12 mouse cellular contexts compared by ENCODE assay signal in the genomic region with DNA sequence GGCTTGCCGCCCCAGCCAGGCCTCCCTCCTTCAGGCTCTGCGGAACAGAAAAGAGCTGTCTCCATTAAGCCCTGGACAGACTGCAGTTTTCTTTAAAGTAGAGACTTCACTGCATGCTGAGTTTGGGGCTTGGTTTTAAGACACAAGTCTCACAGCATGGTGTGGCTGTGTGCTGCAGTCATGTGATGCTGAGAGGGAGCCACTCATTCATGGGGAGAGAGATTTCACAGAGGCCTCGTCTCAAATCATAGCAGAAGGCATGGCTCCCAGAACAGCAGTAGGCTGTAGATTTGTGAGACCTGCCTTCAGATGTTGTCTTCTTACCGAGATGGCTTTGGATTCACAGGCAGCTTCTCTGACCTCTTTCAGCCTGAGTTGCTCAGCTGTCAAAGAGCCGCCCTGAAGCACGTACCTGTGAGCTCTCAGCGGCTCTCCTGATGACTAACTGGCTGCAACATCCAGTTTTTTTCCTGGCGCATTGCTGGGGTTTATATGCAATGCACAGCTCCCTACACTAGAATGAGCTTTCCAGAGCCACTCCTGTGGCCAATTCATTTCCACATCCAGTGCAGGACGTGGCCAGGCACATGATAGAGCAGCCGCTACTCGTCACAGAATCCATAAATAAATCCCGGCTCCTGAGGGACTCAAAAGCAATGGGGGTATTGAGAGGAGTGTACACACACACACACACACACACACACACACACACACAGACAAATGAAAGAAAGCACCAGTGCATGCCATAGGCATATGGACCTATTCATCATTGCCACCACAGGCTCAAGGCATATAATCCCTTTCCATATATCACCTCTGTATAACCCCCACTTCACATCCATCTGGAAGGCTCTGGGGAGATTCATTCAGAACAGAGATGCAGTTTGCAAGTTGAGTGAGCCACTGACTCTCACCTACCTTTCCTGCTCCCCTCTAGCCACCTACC. TPM values are rescaled to one million over a fixed set of nuclear protein-coding genes. Genes with fewer than 3 reads are reported as not detected.
A peak's percentile ranks its signal among the peaks of the same experiment; 100 is the strongest.
DNase-seq lines count a peak whose midpoint lies in the region; ATAC-seq and TF ChIP-seq lines count a peak whose summit lies in the region.
"Had no signal": no experiment of that assay in that cellular context is flagged by ENCODE, and none has a peak within 500 bp of the region (broad histone marks: within the 10 kb centered on the region; RNA-seq: fewer than 3 reads in every experiment).

No protein-coding gene starts in this region.

- H3K4me2 ChIP-seq in forebrain, embryonic 11.5 days (ENCODE audit: low read depth, low read length, severe bottlenecking), result no peak overlapping the region
- no peak overlapping the region for H3K4me2 ChIP-seq in midbrain, embryonic 14.5 days (ENCODE audit: low read length)
- H3K4me2 ChIP-seq: embryonic facial prominence, embryonic 13.5 days had no signal

- WGBS in forebrain, embryonic 10.5 days, result 64% methylated on average over 12 of the region's 12 CpGs
- WGBS in forebrain, embryonic 11.5 days, result 60% methylated on average over 12 of the region's 12 CpGs
- WGBS in midbrain, embryonic 14.5 days, result 37% methylated on average over 12 of the region's 12 CpGs
- 53% methylated on average over 12 of the region's 12 CpGs for WGBS in kidney, adult 2 months

- 0 out of 2 replicates have a peak overlapping the region, but pooled peaks have one; percentile 20 for H3K27ac ChIP-seq in forebrain, embryonic 10.5 days
- H3K27ac ChIP-seq in forebrain, embryonic 11.5 days (ENCODE audit: low read depth, low read length), result no peak overlapping the region
- peak overlapping the region; percentile 62 for H3K27ac ChIP-seq in midbrain, embryonic 14.5 days (replicated peaks; ENCODE audit: low read depth, low read length)
- no peak overlapping the region for H3K27ac ChIP-seq in kidney, adult 2 months (ENCODE audit: insufficient read depth, low read depth, low read length)
- H3K27ac ChIP-seq: embryonic facial prominence, embryonic 13.5 days had no signal

- no peak overlapping the region for H3K4me3 ChIP-seq in forebrain, embryonic 10.5 days
- H3K4me3 ChIP-seq in forebrain, embryonic 11.5 days (ENCODE audit: low read depth, low read length), result no peak overlapping the region
- no peak overlapping the region for H3K4me3 ChIP-seq in midbrain, embryonic 14.5 days (replicated peaks; ENCODE audit: low read depth, low read length)
- no peak overlapping the region for H3K4me3 ChIP-seq in kidney, adult 2 months (ENCODE audit: insufficient read depth, low read depth, low read length)
- H3K4me3 ChIP-seq: embryonic facial prominence, embryonic 13.5 days had no signal

- no peak for ATAC-seq in forebrain, embryonic 11.5 days (replicated peaks; ENCODE audit: low FRiP score)
- ATAC-seq in midbrain, embryonic 14.5 days (ENCODE audit: low FRiP score, low TSS enrichment), result 0 out of 2 replicates have a peak, but pooled peaks have one; percentile 35
- ATAC-seq: liver, postnatal 0 days had no signal

- H3K27me3 ChIP-seq in forebrain, embryonic 10.5 days (ENCODE audit: poor library complexity, severe bottlenecking), result no peaks in the 10 kb centered on the region
- no peaks in the 10 kb centered on the region for H3K27me3 ChIP-seq in forebrain, embryonic 11.5 days (ENCODE audit: control insufficient read depth, insufficient read depth, low read length)
- no peaks in the 10 kb centered on the region for H3K27me3 ChIP-seq in midbrain, embryonic 14.5 days (ENCODE audit: control insufficient read depth, insufficient read depth, low read length)
- no peaks in the 10 kb centered on the region for H3K27me3 ChIP-seq in kidney, adult 2 months (replicated peaks; ENCODE audit: control insufficient read depth, insufficient read depth, low read length)

- H3K36me3 ChIP-seq in forebrain, embryonic 10.5 days (replicated peaks), result no peaks in the 10 kb centered on the region
- H3K36me3 ChIP-seq in forebrain, embryonic 11.5 days (ENCODE audit: control insufficient read depth, insufficient read depth, low read length), result no peaks in the 10 kb centered on the region
- no peaks in the 10 kb centered on the region for H3K36me3 ChIP-seq in midbrain, embryonic 14.5 days (ENCODE audit: control insufficient read depth, insufficient read depth, low read length)
- H3K36me3 ChIP-seq in kidney, adult 2 months (ENCODE audit: control insufficient read depth, insufficient read depth, low read length), result no peaks in the 10 kb centered on the region
- H3K36me3 ChIP-seq: embryonic facial prominence, embryonic 13.5 days had no signal

- TF ChIP-seq CTCF in kidney, adult 2 months (conservative IDR thresholded peaks at IDR 0.05; ENCODE audit: insufficient read depth, insufficient read length, low read depth, low read length), result no peak

- no peaks in the 10 kb centered on the region for H3K9me3 ChIP-seq in forebrain, embryonic 10.5 days
- H3K9me3 ChIP-seq in forebrain, embryonic 11.5 days (ENCODE audit: control insufficient read depth, low read length), result no peaks in the 10 kb centered on the region
- no peaks in the 10 kb centered on the region for H3K9me3 ChIP-seq in midbrain, embryonic 14.5 days (ENCODE audit: control insufficient read depth, low read length)
- H3K9me3 ChIP-seq: embryonic facial prominence, embryonic 13.5 days had no signal

- TF ChIP-seq POLR2A in kidney, adult 2 months (IDR thresholded peaks at IDR 0.05; ENCODE audit: low read depth, low read length), result no peak

- H3K9ac ChIP-seq in forebrain, embryonic 11.5 days (ENCODE audit: low read length), result no peak overlapping the region
- no peak overlapping the region for H3K9ac ChIP-seq in midbrain, embryonic 14.5 days (replicated peaks; ENCODE audit: low read length)
- H3K9ac ChIP-seq: embryonic facial prominence, embryonic 13.5 days; liver, postnatal 0 days had no signal

- no peak for DNase-seq in forebrain, embryonic 10.5 days (ENCODE audit: extremely low spot score, low spot score)
- DNase-seq in forebrain, embryonic 11.5 days (ENCODE audit: low spot score), result no peak
- peak; percentile 28 for DNase-seq in right cerebral cortex, postnatal 4 days
- no peak for DNase-seq in right cerebral cortex, postnatal 14 days
- peak; percentile 64 for DNase-seq in midbrain, embryonic 14.5 days
- DNase-seq in heart, adult 11 months, result no peak
- no peak for DNase-seq in adipocyte (ENCODE audit: low spot score)
- DNase-seq in kidney, adult 2 months, result no peak
- DNase-seq: cerebellum, adult 8-10 months; kidney, postnatal 25 days; liver, postnatal 0 days had no signal

- peaks cover 26% of the 10 kb centered on the region for H3K4me1 ChIP-seq in forebrain, embryonic 10.5 days
- H3K4me1 ChIP-seq in forebrain, embryonic 11.5 days (replicated peaks; ENCODE audit: control insufficient read depth, insufficient read depth, low read length), result no peaks in the 10 kb centered on the region; the same call in 1 of the 2 replicates
- peaks cover 37% of the 10 kb centered on the region for H3K4me1 ChIP-seq in midbrain, embryonic 14.5 days (ENCODE audit: control insufficient read depth, insufficient read depth, low read length)
- no peaks in the 10 kb centered on the region for H3K4me1 ChIP-seq in kidney, adult 2 months (ENCODE audit: control insufficient read depth, insufficient read depth, low read length)

RNA-seq across cellular contexts. Expression of gene Iqsec3, which starts 18.7 kb away (rescaled TPM):
- polyA plus RNA-seq in forebrain, embryonic 10.5 days (2016; fragmentation: Nextera tagmentation; extraction: Ambion mirVana), result 0.09 and 0.20 TPM in 2 replicates
- 0.90 and 1.1 TPM in 2 replicates for polyA plus RNA-seq in forebrain, embryonic 11.5 days (2014; fragmentation: Nextera tagmentation; extraction: Ambion mirVana)
- 11.2 and 11.6 TPM in 2 replicates for polyA plus RNA-seq in midbrain, embryonic 14.5 days (2014; fragmentation: Nextera tagmentation; extraction: Ambion mirVana)
- polyA plus RNA-seq in kidney, adult 2 months (2012; rRNA removed), result 0.11 and 0.20 TPM in 2 replicates
- polyA plus RNA-seq: liver, postnatal 0 days had no signal

Comparison
In these comparisons a context has a peak if more than half of its experiments do, and no peak if none do; other contexts are left out.
1. DNase-seq: peak in right cerebral cortex, postnatal 4 days (single experiment) and midbrain, embryonic 14.5 days (single experiment); none in forebrain, embryonic 10.5 days (single experiment), forebrain, embryonic 11.5 days (single experiment), right cerebral cortex, postnatal 14 days (single experiment), heart, adult 11 months (single experiment), adipocyte (single experiment) and kidney, adult 2 months (single experiment).
2. H3K27ac ChIP-seq: peak in forebrain, embryonic 10.5 days (single experiment) and midbrain, embryonic 14.5 days (single experiment); none in forebrain, embryonic 11.5 days (single experiment) and kidney, adult 2 months (single experiment).